ENCODE assay signal across 8 mouse cellular contexts in genomic region chr8:61224380-61225092, GRCm38 (mm10). TPM values are rescaled to one million over a fixed set of nuclear protein-coding genes. Genes with fewer than 3 reads are reported as not detected.
DNase-seq lines count a peak whose midpoint lies in the region; ATAC-seq lines count a peak whose summit lies in the region.

No protein-coding gene starts in this region.

- peak overlapping the region; percentile 85 for H3K27ac ChIP-seq in forebrain, embryonic 16.5 days (ENCODE audit: low read length)
- H3K27ac ChIP-seq in hindbrain, embryonic 13.5 days, result peak overlapping the region; percentile 92

- H3K36me3 ChIP-seq in forebrain, embryonic 16.5 days (ENCODE audit: control insufficient read depth, insufficient read depth), result no peaks in the 10 kb centered on the region
- no peaks in the 10 kb centered on the region for H3K36me3 ChIP-seq in hindbrain, embryonic 13.5 days
- H3K36me3 ChIP-seq in megakaryocyte, embryonic 14.5 days (replicated peaks; ENCODE audit: low read length), result peaks cover 10% of the 10 kb centered on the region

- peak; percentile 50 for DNase-seq in NIH3T3 (ENCODE audit: low read depth)
- peak; percentile 23 for DNase-seq in c-Kit-positive CD71-negative TER-119-negative erythroid progenitor cells, embryonic 14.5 days (ENCODE audit: low read depth)
- peak; percentile 55 to 60 for DNase-seq in left cerebral cortex, postnatal 25 days (ENCODE audit: low spot score in 2 of 2)
- peak; percentile 59 for DNase-seq in right cerebral cortex, postnatal 25 days

- peak overlapping the region; percentile 86 for H3K4me2 ChIP-seq in forebrain, embryonic 16.5 days (ENCODE audit: low read length)
- H3K4me2 ChIP-seq in hindbrain, embryonic 13.5 days, result peak overlapping the region; percentile 88

- peak overlapping the region; percentile 90 for H3K9ac ChIP-seq in forebrain, embryonic 16.5 days (replicated peaks; ENCODE audit: low read depth, low read length)
- peak overlapping the region; percentile 90 for H3K9ac ChIP-seq in hindbrain, embryonic 13.5 days

- peak overlapping the region; percentile 77 for H3K4me3 ChIP-seq in forebrain, embryonic 16.5 days (replicated peaks; ENCODE audit: low read length)
- peak overlapping the region; percentile 80 for H3K4me3 ChIP-seq in hindbrain, embryonic 13.5 days
- H3K4me3 ChIP-seq in megakaryocyte, embryonic 14.5 days (replicated peaks), result peak overlapping the region; percentile 95

- no peaks in the 10 kb centered on the region for H3K27me3 ChIP-seq in forebrain, embryonic 16.5 days (replicated peaks; ENCODE audit: control insufficient read depth, insufficient read depth, low read length)
- H3K27me3 ChIP-seq in hindbrain, embryonic 13.5 days, result no peaks in the 10 kb centered on the region
- H3K27me3 ChIP-seq in megakaryocyte, embryonic 14.5 days (replicated peaks), result peaks cover 6% of the 10 kb centered on the region

- peaks cover 36% of the 10 kb centered on the region for H3K4me1 ChIP-seq in forebrain, embryonic 16.5 days (replicated peaks; ENCODE audit: control insufficient read depth, insufficient read depth, low read length)
- H3K4me1 ChIP-seq in hindbrain, embryonic 13.5 days (replicated peaks), result peaks cover 51% of the 10 kb centered on the region
- H3K4me1 ChIP-seq in megakaryocyte, embryonic 14.5 days, result peaks cover 19% of the 10 kb centered on the region

- WGBS in forebrain, embryonic 16.5 days, result under 1% methylated on average over 36 of the region's 41 CpGs
- under 1% methylated on average over 41 of the region's 41 CpGs for WGBS in hindbrain, embryonic 13.5 days

- peak; percentile 78 for ATAC-seq in forebrain, embryonic 16.5 days
- ATAC-seq in hindbrain, embryonic 13.5 days (ENCODE audit: low FRiP score), result peak; percentile 71
- no peak for ATAC-seq in erythroid progenitor cell, adult 5-6 weeks (replicated peaks; ENCODE audit: low FRiP score, poor library complexity, severe bottlenecking)

- H3K9me3 ChIP-seq in forebrain, embryonic 16.5 days (ENCODE audit: control insufficient read depth, low read length), result no peaks in the 10 kb centered on the region
- no peaks in the 10 kb centered on the region for H3K9me3 ChIP-seq in hindbrain, embryonic 13.5 days
- no peaks in the 10 kb centered on the region for H3K9me3 ChIP-seq in megakaryocyte, embryonic 14.5 days

- intact Hi-C loops in left cerebral cortex, postnatal 25 days (cut with DNase I), result loop anchor here (5.0 to 10.0 kb wide), 3 partner anchors 102 to 258 kb away; no protein-coding TSS in a partner anchor

RNA-seq across cellular contexts. Expression of gene Sh3rf1, which starts 0.9 kb away (rescaled TPM):
- polyA plus RNA-seq in forebrain, embryonic 16.5 days (2015; fragmentation: Nextera tagmentation; extraction: Ambion mirVana), result 30.4 and 33.6 TPM in 2 replicates
- polyA plus RNA-seq in hindbrain, embryonic 13.5 days (2015; fragmentation: Nextera tagmentation; extraction: Ambion mirVana), result 30.0 and 30.5 TPM in 2 replicates
- 10 to 100 TPM; 36.8 to 39.8 TPM for total RNA-seq in left cerebral cortex, postnatal 25 days (2021)
- polyA plus RNA-seq in megakaryocyte, embryonic 14.5 days (2012; ENCODE audit: insufficient read depth, low replicate concordance), result 1.3 and 1.6 TPM in 2 replicates
- not detected in 2 replicates for total RNA-seq in erythroid progenitor cell, adult 5-6 weeks (2015; ENCODE audit: low replicate concordance)
- 2.8 TPM in 1 of 2 replicates, not detected in the other for total RNA-seq in erythroid progenitor cell, adult 5-6 weeks (2017; ENCODE audit: low replicate concordance)

Comparison
In these comparisons a context has a peak if more than half of its experiments do, and no peak if none do; other contexts are left out.
1. RNA of gene Sh3rf1, which starts 0.9 kb away (polyA plus RNA-seq): 30.0 to 30.5 TPM in hindbrain, embryonic 13.5 days and 30.4 to 33.6 TPM in forebrain, embryonic 16.5 days; 1.3 to 1.6 TPM in megakaryocyte, embryonic 14.5 days; every median in the first group is over 10 times any median in the second.
2. Peak in every context shown above with its lines, with median percentiles within 50 percentile points of each other: DNase-seq and H3K4me3 ChIP-seq.